Comparison of ENCODE assay signal across 8 mouse cellular contexts in genomic region chrX:20828934-20829333, GRCm38 (mm10). TPM values are rescaled to one million over a fixed set of nuclear protein-coding genes. Genes with fewer than 3 reads are reported as not detected.
DNase-seq lines count a peak whose midpoint lies in the region; ATAC-seq and TF ChIP-seq lines count a peak whose summit lies in the region.
"Had no signal": no experiment of that assay in that cellular context is flagged by ENCODE, and none has a peak within 500 bp of the region (broad histone marks: within the 10 kb centered on the region; RNA-seq: fewer than 3 reads in every experiment).

No protein-coding gene starts in this region.

- intact Hi-C loops in heart, postnatal 14 days (cut with DNase I) = loop anchor here (2.0 kb wide), 1 partner anchor 118 kb away; no protein-coding TSS in a partner anchor

- H3K4me1 ChIP-seq in ES-E14 (ENCODE audit: control insufficient read depth in 2 of 2, insufficient read depth in 2 of 2, low read length in 2 of 2, poor library complexity in 1 of 2) = no peaks in the 10 kb centered on the region
- peaks cover 3% of the 10 kb centered on the region; the same call in 1 of the 2 replicates for H3K4me1 ChIP-seq in forebrain, embryonic 16.5 days (replicated peaks; ENCODE audit: control insufficient read depth, insufficient read depth, low read length)
- no peaks in the 10 kb centered on the region for H3K4me1 ChIP-seq in lung, postnatal 0 days (ENCODE audit: insufficient read depth, low read depth, low read length)
- H3K4me1 ChIP-seq in stomach, postnatal 0 days (replicated peaks; ENCODE audit: control insufficient read depth, insufficient read depth) = no peaks in the 10 kb centered on the region

- 26% methylated on average over 5 of the region's 5 CpGs for WGBS in forebrain, embryonic 16.5 days
- 21% methylated on average over 5 of the region's 5 CpGs for WGBS in lung, postnatal 0 days
- 21% methylated on average over 5 of the region's 5 CpGs for WGBS in stomach, postnatal 0 days

- in situ Hi-C loops in ES-E14 (cut with MboI; ENCODE audit: low sequenced_read_pairs in 2 of 2, unreplicated experiment in 2 of 2) = no loop called here

- no peak overlapping the region for H3K9ac ChIP-seq in ES-E14 (ENCODE audit: insufficient read depth, low read depth, low read length, poor library complexity, severe bottlenecking)
- H3K9ac ChIP-seq in forebrain, embryonic 16.5 days (replicated peaks; ENCODE audit: low read depth, low read length) = no peak overlapping the region
- no peak overlapping the region for H3K9ac ChIP-seq in lung, postnatal 0 days (replicated peaks; ENCODE audit: low read depth)
- H3K9ac ChIP-seq in stomach, postnatal 0 days (ENCODE audit: low read length) = no peak overlapping the region

- H3K9me3 ChIP-seq in ES-E14 (ENCODE audit: control insufficient read depth, insufficient read depth, low read depth, low read length) = no peaks in the 10 kb centered on the region
- H3K9me3 ChIP-seq in forebrain, embryonic 16.5 days (ENCODE audit: control insufficient read depth, low read length) = no peaks in the 10 kb centered on the region
- no peaks in the 10 kb centered on the region for H3K9me3 ChIP-seq in lung, postnatal 0 days (ENCODE audit: low read length)
- H3K9me3 ChIP-seq in stomach, postnatal 0 days (ENCODE audit: control insufficient read depth, low read length) = no peaks in the 10 kb centered on the region

- no peaks in the 10 kb centered on the region for H3K27me3 ChIP-seq in forebrain, embryonic 16.5 days (replicated peaks; ENCODE audit: control insufficient read depth, insufficient read depth, low read length)
- H3K27me3 ChIP-seq in lung, postnatal 0 days (replicated peaks; ENCODE audit: insufficient read depth, low read length) = no peaks in the 10 kb centered on the region
- H3K27me3 ChIP-seq in stomach, postnatal 0 days (ENCODE audit: control insufficient read depth, insufficient read depth, low read length) = no peaks in the 10 kb centered on the region

- ATAC-seq in forebrain, embryonic 16.5 days = peak; percentile 72
- peak; percentile 97 for ATAC-seq in lung, postnatal 0 days
- peak; percentile 91 for ATAC-seq in stomach, postnatal 0 days (ENCODE audit: low FRiP score, low TSS enrichment)

- TF ChIP-seq EP300 in lung, postnatal 0 days (IDR thresholded peaks at IDR 0.05) = no peak
- no peak for TF ChIP-seq EP300 in stomach, postnatal 0 days (optimal IDR thresholded peaks at IDR 0.05)

- DNase-seq in ES-E14 (ENCODE audit: low read depth, low spot score) = peak; percentile 40
- peak; percentile 68 for DNase-seq in adrenal gland, postnatal 10 days
- peak; percentile 36 to 55 for DNase-seq in heart, postnatal 14 days
- DNase-seq in layer of hippocampus, adult 11-12 months (ENCODE audit: low spot score) = peak; percentile 71
- DNase-seq in lung, postnatal 0 days (ENCODE audit: low spot score) = peak; percentile 84
- DNase-seq in stomach, postnatal 0 days (ENCODE audit: low spot score) = peak; percentile 34

- H3K36me3 ChIP-seq in ES-E14 (ENCODE audit: control insufficient read depth, insufficient read depth, low read length, poor library complexity, severe bottlenecking) = no peaks in the 10 kb centered on the region
- no peaks in the 10 kb centered on the region for H3K36me3 ChIP-seq in forebrain, embryonic 16.5 days (ENCODE audit: control insufficient read depth, insufficient read depth)
- no peaks in the 10 kb centered on the region for H3K36me3 ChIP-seq in lung, postnatal 0 days (ENCODE audit: insufficient read depth, low read length)
- no peaks in the 10 kb centered on the region for H3K36me3 ChIP-seq in stomach, postnatal 0 days (ENCODE audit: control insufficient read depth, insufficient read depth, low read length)

- H3K27ac ChIP-seq in ES-E14 (ENCODE audit: insufficient read depth, low read depth, low read length, poor library complexity, severe bottlenecking) = no peak overlapping the region
- no peak overlapping the region for H3K27ac ChIP-seq in forebrain, embryonic 16.5 days (ENCODE audit: low read length)
- H3K27ac ChIP-seq in lung, postnatal 0 days (ENCODE audit: low read length) = 0 out of 2 replicates have a peak overlapping the region, but pooled peaks have one; percentile 32
- no peak overlapping the region for H3K27ac ChIP-seq in stomach, postnatal 0 days (replicated peaks)

- peak; percentile 66 for TF ChIP-seq CTCF in lung, postnatal 0 days (IDR thresholded peaks at IDR 0.05)
- peak; percentile 72 for TF ChIP-seq CTCF in stomach, postnatal 0 days (IDR thresholded peaks at IDR 0.05; ENCODE audit: low read depth)

- H3K4me3 ChIP-seq in ES-E14 (ENCODE audit: insufficient read depth in 1 of 2, low read depth in 1 of 2, low read length in 2 of 2, poor library complexity in 1 of 2, severe bottlenecking in 1 of 2) = no peak overlapping the region
- H3K4me3 ChIP-seq in forebrain, embryonic 16.5 days (replicated peaks; ENCODE audit: low read length) = no peak overlapping the region
- H3K4me3 ChIP-seq in lung, postnatal 0 days (ENCODE audit: low read depth, low read length) = no peak overlapping the region
- H3K4me3 ChIP-seq in stomach, postnatal 0 days (ENCODE audit: low read depth, low read length) = no peak overlapping the region

- no peak overlapping the region for H3K4me2 ChIP-seq in forebrain, embryonic 16.5 days (ENCODE audit: low read length)
- H3K4me2 ChIP-seq in lung, postnatal 0 days (replicated peaks; ENCODE audit: low read depth, low read length) = no peak overlapping the region
- H3K4me2 ChIP-seq in stomach, postnatal 0 days (replicated peaks; ENCODE audit: low read depth) = no peak overlapping the region

TF ChIP-seq in ES-E14, 5 proteins besides CTCF, POLR2A, EP300 and RAD21:
- TF ChIP-seq MAFK (IDR thresholded peaks at IDR 0.05; ENCODE audit: insufficient read depth, low read depth, low read length) = no peak
- TF ChIP-seq CHD2 (IDR thresholded peaks at IDR 0.05; ENCODE audit: low read depth, low read length) = no peak
- no peak for TF ChIP-seq ZC3H11A (IDR thresholded peaks at IDR 0.05; ENCODE audit: borderline replicate concordance, low read depth, low read length)
- no peak for TF ChIP-seq HCFC1 (IDR thresholded peaks at IDR 0.05; ENCODE audit: borderline replicate concordance, insufficient read depth, low read length)
- no peak for TF ChIP-seq ZNF384 (IDR thresholded peaks at IDR 0.05; ENCODE audit: low read depth, low read length)

RNA-seq across cellular contexts. Expression of gene Araf, which starts 31.3 kb away (rescaled TPM):
- total RNA-seq in ES-E14 (2012; rRNA removed) = 81.8 and 93.1 TPM in 2 replicates
- total RNA-seq in adrenal gland, postnatal 10 days (2021) = 100 to 1,000 TPM in 1 of 2 experiments, 10 to 100 TPM in 1; 85.2 to 118 TPM
- 233 and 295 TPM in 2 replicates for polyA plus RNA-seq in forebrain, embryonic 16.5 days (2015; fragmentation: Nextera tagmentation; extraction: Ambion mirVana)
- 10 to 100 TPM; 84.5 to 88.6 TPM for total RNA-seq in heart, postnatal 14 days (2021)
- polyA plus RNA-seq in lung, postnatal 0 days (2015; fragmentation: Nextera tagmentation; extraction: Ambion mirVana) = 73.8 and 74.4 TPM in 2 replicates
- polyA plus RNA-seq in stomach, postnatal 0 days (2015; fragmentation: Nextera tagmentation; extraction: Ambion mirVana) = 55.4 and 61.7 TPM in 2 replicates

RNA-seq across cellular contexts. Expression of gene Timp1, which starts 41.0 kb away (rescaled TPM):
- 88.4 and 130 TPM in 2 replicates for total RNA-seq in ES-E14 (2012; rRNA removed)
- total RNA-seq in adrenal gland, postnatal 10 days (2021) = 10 to 100 TPM; 21.8 to 23.3 TPM
- polyA plus RNA-seq in forebrain, embryonic 16.5 days (2015; fragmentation: Nextera tagmentation; extraction: Ambion mirVana) = 2.4 and 3.4 TPM in 2 replicates
- total RNA-seq in heart, postnatal 14 days (2021) = 1 to 10 TPM; 9.1 to 9.7 TPM
- 20.2 and 26.5 TPM in 2 replicates for polyA plus RNA-seq in lung, postnatal 0 days (2015; fragmentation: Nextera tagmentation; extraction: Ambion mirVana)
- polyA plus RNA-seq in stomach, postnatal 0 days (2015; fragmentation: Nextera tagmentation; extraction: Ambion mirVana) = 11.7 and 18.8 TPM in 2 replicates
- total RNA-seq: hematopoietic stem cell, adult 5-6 weeks had no signal

Comparison
In these comparisons a context has a peak if more than half of its experiments do, and no peak if none do; other contexts are left out.
1. DNase-seq: peak in every context shown above with its lines; median percentile 84 in lung, postnatal 0 days; 71 in layer of hippocampus, adult 11-12 months; 68 in adrenal gland, postnatal 10 days; 46 in heart, postnatal 14 days; 40 in ES-E14; 34 in stomach, postnatal 0 days.